Mouse (Mus musculus): ENCODE data around the gene Exoc3l4.

DNA sequence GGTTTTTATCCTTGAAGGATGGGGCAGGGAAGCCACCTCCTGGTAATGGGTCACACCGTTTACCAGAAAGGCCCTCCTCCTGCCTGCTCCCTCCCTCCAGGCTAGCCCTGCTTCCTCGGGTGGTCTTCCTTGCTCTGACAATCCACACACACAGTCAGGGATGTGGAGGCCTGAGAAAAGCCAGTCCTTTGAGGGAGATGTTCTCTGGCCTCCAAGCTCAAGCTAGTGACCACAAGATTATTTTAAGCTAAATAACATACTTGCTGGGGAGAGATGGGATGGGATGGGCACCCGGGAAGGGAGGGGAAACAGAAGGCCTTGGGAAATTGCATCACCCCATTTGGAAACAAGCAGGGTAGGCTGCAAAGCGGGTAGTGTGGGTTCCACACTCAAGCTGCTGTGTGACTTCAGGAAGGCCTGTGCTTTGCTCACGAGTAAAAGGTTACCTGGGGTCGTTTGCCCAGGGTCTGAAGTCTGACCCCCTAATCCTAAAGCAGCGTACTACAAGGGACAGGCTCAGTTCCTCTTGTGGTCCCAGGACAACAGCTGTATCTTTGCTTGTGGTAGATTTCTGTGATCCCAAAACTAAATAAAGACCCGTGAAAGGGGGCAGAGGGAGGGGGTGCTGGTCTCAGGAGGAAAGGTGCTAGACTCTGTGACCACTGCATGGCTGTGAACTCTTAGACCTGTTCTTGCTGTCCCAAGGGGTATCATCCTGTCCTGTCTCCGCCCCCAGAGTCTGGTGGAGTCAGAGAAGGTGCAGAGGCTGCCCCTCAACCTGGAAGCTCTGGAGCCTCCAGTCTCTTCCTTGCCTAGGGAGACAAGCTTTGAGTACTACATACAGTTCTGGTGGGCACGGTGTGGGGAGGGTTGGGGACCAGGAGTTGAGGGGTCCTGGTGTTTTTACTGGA, 27.4 kb downstream of the Exoc3l4 start:
- TF ChIP-seq CTCF (IDR thresholded peaks at IDR 0.05) (no peak), EP300 (IDR thresholded peaks at IDR 0.05) (no peak)
